Mouse (Mus musculus) adipocyte (in vitro differentiated cells): ENCODE results near the gene Oxsr1.
A peak's percentile ranks its signal among the peaks of the same experiment; 100 is the strongest.
"Not testable (repeated sequence)": the region's sequence is repeated elsewhere in the genome, so short reads cannot be mapped to it uniquely, and the experiment has no call there.

Source experiments
- DNase-seq: peaks from one replicate; pipeline ENCODE4 v3.0.0-alpha.2; 2016; ENCODE audit warnings: low spot score

The Oxsr1 gene

GRCm38 (mm10) chr9:119274814-119275213, 47.4 kb downstream of the Oxsr1 start:
- DNase-seq: not testable (repeated sequence)

- DNase-seq: no peak
These were observed 50.7 kb downstream of the Oxsr1 start for GRCm38 (mm10) chr9:119271496-119271895.

- DNase-seq: no peak
These were observed 53.6 kb downstream of the Oxsr1 start for GRCm38 (mm10) chr9:119268588-119269145.

GRCm38 (mm10) chr9:119268120-119268519, 54.1 kb downstream of the Oxsr1 start:
- no peak for DNase-seq

- DNase-seq: not testable (repeated sequence)
These were observed 56.2 kb downstream of the Oxsr1 start for GRCm38 (mm10) chr9:119266121-119266395.

GRCm38 (mm10) chr9:119265373-119266120, 56.7 kb downstream of the Oxsr1 start:
- peak; percentile 6 for DNase-seq

- DNase-seq: no peak
These were observed 59.2 kb downstream of the Oxsr1 start for GRCm38 (mm10) chr9:119263067-119263466.

- DNase-seq: no peak
These were observed 61.4 kb downstream of the Oxsr1 start for GRCm38 (mm10) chr9:119260825-119261224.

GRCm38 (mm10) chr9:119258785-119259184, 63.4 kb downstream of the Oxsr1 start:
- DNase-seq: no peak

GRCm38 (mm10) chr9:119258128-119258527, 64.1 kb downstream of the Oxsr1 start:
- DNase-seq: no peak

- DNase-seq: no peak
These were observed 66.1 kb downstream of the Oxsr1 start for GRCm38 (mm10) chr9:119256161-119256560.

GRCm38 (mm10) chr9:119255096-119255495, 67.1 kb downstream of the Oxsr1 start:
- DNase-seq: no peak

- no peak for DNase-seq
These were observed 68.0 kb downstream of the Oxsr1 start for GRCm38 (mm10) chr9:119254187-119254586.

- DNase-seq: peak; percentile 28
These were observed 74.2 kb downstream of the Oxsr1 start for GRCm38 (mm10) chr9:119247996-119248395.

GRCm38 (mm10) chr9:119246826-119247225, 75.4 kb downstream of the Oxsr1 start:
- peak; percentile 35 for DNase-seq

GRCm38 (mm10) chr9:119243981-119244380, 78.2 kb downstream of the Oxsr1 start:
- no peak for DNase-seq

- no peak for DNase-seq
These were observed 80.9 kb downstream of the Oxsr1 start for GRCm38 (mm10) chr9:119241169-119241865.

- no peak for DNase-seq
These were observed 81.8 kb downstream of the Oxsr1 start for GRCm38 (mm10) chr9:119240286-119240997.

GRCm38 (mm10) chr9:119239274-119239673, 83.0 kb downstream of the Oxsr1 start:
- DNase-seq: no peak

- DNase-seq: no peak
These were observed 83.4 kb downstream of the Oxsr1 start for GRCm38 (mm10) chr9:119238796-119239195.

GRCm38 (mm10) chr9:119231552-119231951, 90.7 kb downstream of the Oxsr1 start:
- no peak for DNase-seq

- no peak for DNase-seq
These were observed 91.4 kb downstream of the Oxsr1 start for GRCm38 (mm10) chr9:119230829-119231228.

- DNase-seq: peak; percentile 3
These were observed 102.0 kb downstream of the Oxsr1 start for GRCm38 (mm10) chr9:119220249-119220648.
